Mouse (Mus musculus) intestine, embryonic 16.5 days (tissue): ENCODE measurements around the gene Ssh2. TPM values are rescaled to one million over a fixed set of nuclear protein-coding genes. Genes with fewer than 3 reads are reported as not detected.

ENCODE experiments used
- ATAC-seq: fragments of 200-750 bp; cut with Nextera tagmentation; 2 replicates; pipeline ENCODE4 v1.8.0; 2017; ENCODE audit warnings: moderate TSS enrichment, moderate library complexity
- H3K27ac ChIP-seq: fragments of 300-500 bp; sonication (generic); 2 replicates; pipeline ENCODE4 v1.5.1; 2014; ENCODE audit warnings: mild to moderate bottlenecking, low read length
- H3K27me3 ChIP-seq: fragments of 300-500 bp; sonication (generic); replicated peaks from 2 replicates; pipeline ENCODE4 v1.6.1; 2014; ENCODE audit warnings: low read length, control low read depth, mixed read lengths; ENCODE audit not compliant: control insufficient read depth, insufficient read depth
- H3K36me3 ChIP-seq: fragments of 300-500 bp; sonication (generic); 2 replicates; pipeline ENCODE4 v1.6.1; 2014; ENCODE audit warnings: low read length, control low read depth; ENCODE audit not compliant: control insufficient read depth, insufficient read depth
- H3K4me1 ChIP-seq: fragments of 300-500 bp; sonication (generic); 2 replicates; pipeline ENCODE4 v1.6.1; 2014; ENCODE audit warnings: low read length, control low read depth, mixed read lengths; ENCODE audit not compliant: control insufficient read depth, insufficient read depth
- H3K4me2 ChIP-seq: fragments of 300-500 bp; sonication (generic); 2 replicates; pipeline ENCODE4 v1.6.1; 2014; ENCODE audit warnings: low read depth, low read length, control low read depth
- H3K4me3 ChIP-seq: fragments of 300-500 bp; sonication (generic); 2 replicates; pipeline ENCODE4 v1.5.1; 2014; ENCODE audit warnings: mild to moderate bottlenecking, low read length
- H3K9ac ChIP-seq: fragments of 300-500 bp; sonication (generic); 2 replicates; pipeline ENCODE4 v1.6.1; 2014; ENCODE audit warnings: low read depth, low read length
- H3K9me3 ChIP-seq: fragments of 300-500 bp; sonication (generic); 2 replicates; pipeline ENCODE4 v1.6.1; 2016; ENCODE audit warnings: low read length, control low read depth; ENCODE audit not compliant: control insufficient read depth
- WGBS: fragments of 180-500 bp; shearing (Covaris S2); extraction: QIAGEN DNeasy Blood & Tissue Kit; methylation state at CpG from one replicate; pipeline ENCODE4 v1.1.7; 2014; 5-methylcytosine and 5-hydroxymethylcytosine counted together
- polyA plus RNA-seq: library from polyadenylated mRNA; unstranded; fragments of >200 nt; fragmentation: Nextera tagmentation; extraction: Ambion mirVana; gene quantifications from 2 replicates; pipeline ENCODE4 v1.2.1, GENCODE M21; 2015

The Ssh2 gene
- polyA plus RNA-seq, 1 experiment from 2014 or later, result 5.0 TPM

GRCm38 (mm10) chr11:77437026-77437425 is 220.9 kb downstream of the Ssh2 start:
- H3K4me2 ChIP-seq, result no peak overlapping the region
- H3K36me3 ChIP-seq, result no peaks in the 10 kb centered on the region
- no peak overlapping the region for H3K4me3 ChIP-seq
- H3K9me3 ChIP-seq, result no peaks in the 10 kb centered on the region
- no peaks in the 10 kb centered on the region for H3K27me3 ChIP-seq
- H3K4me1 ChIP-seq, result no peaks in the 10 kb centered on the region
- no peak for ATAC-seq
- 92% methylated on average over 2 of the region's 2 CpGs for WGBS
- H3K9ac ChIP-seq, result no peak overlapping the region
- H3K27ac ChIP-seq, result no peak overlapping the region

DNA sequence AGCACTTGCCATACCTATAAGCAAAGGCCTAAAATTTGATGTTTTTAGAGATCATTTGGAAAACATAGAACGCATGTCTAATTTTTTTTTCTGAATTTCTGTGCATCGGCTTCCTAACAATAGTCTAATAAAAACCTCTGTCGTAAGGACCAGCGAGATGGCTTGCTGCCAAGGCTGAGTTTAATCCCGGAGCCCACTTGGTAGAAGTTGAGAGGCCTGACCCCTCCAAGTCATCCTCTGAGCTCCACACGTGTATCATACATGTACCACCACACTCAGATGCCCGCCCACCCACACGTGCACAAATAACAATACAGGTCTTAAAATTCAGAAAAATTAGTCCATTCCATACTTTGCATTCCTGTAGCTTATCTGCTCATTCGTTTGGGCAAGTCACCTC is 224.0 kb downstream of the Ssh2 start:
- Histone ChIP-seq H3K27me3 (no peaks in the 10 kb centered on the region), H3K4me2 (no peak overlapping the region), H3K9me3 (no peaks in the 10 kb centered on the region), H3K36me3 (no peaks in the 10 kb centered on the region; the same call in 1 of the 2 replicates), H3K4me1 (no peaks in the 10 kb centered on the region), H3K9ac (no peak overlapping the region), H3K27ac (no peak overlapping the region), H3K4me3 (no peak overlapping the region)
- 81% methylated on average over 9 of the region's 9 CpGs for WGBS
- no peak for ATAC-seq

DNA sequence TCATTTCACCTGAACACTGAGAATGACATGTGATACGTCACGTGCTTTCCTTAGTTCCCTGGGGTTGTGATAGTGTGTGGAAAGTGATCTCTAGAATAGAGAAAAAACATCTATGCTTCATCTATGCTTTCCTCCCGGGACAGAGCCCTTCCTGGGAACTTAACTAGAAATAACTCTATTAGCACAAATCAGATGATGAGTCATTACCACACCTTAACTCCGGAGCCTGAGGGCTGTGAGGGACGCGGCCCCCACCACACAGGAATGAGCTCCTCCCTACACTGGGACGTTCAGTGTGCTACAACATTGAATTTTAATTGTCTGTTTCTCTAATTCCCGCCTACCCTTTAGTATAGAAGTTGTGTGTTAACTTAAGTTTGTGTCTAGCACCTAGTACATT is 224.9 kb downstream of the Ssh2 start:
- H3K27ac ChIP-seq, result no peak overlapping the region
- no peaks in the 10 kb centered on the region for H3K27me3 ChIP-seq
- ATAC-seq, result no peak; the same call in 1 of the 2 replicates
- no peaks in the 10 kb centered on the region; the same call in 1 of the 2 replicates for H3K36me3 ChIP-seq
- WGBS, result 70% methylated on average over 8 of the region's 8 CpGs
- no peaks in the 10 kb centered on the region for H3K4me1 ChIP-seq
- no peak overlapping the region for H3K4me3 ChIP-seq
- H3K9me3 ChIP-seq, result no peaks in the 10 kb centered on the region
- H3K4me2 ChIP-seq, result no peak overlapping the region
- H3K9ac ChIP-seq, result no peak overlapping the region

DNA sequence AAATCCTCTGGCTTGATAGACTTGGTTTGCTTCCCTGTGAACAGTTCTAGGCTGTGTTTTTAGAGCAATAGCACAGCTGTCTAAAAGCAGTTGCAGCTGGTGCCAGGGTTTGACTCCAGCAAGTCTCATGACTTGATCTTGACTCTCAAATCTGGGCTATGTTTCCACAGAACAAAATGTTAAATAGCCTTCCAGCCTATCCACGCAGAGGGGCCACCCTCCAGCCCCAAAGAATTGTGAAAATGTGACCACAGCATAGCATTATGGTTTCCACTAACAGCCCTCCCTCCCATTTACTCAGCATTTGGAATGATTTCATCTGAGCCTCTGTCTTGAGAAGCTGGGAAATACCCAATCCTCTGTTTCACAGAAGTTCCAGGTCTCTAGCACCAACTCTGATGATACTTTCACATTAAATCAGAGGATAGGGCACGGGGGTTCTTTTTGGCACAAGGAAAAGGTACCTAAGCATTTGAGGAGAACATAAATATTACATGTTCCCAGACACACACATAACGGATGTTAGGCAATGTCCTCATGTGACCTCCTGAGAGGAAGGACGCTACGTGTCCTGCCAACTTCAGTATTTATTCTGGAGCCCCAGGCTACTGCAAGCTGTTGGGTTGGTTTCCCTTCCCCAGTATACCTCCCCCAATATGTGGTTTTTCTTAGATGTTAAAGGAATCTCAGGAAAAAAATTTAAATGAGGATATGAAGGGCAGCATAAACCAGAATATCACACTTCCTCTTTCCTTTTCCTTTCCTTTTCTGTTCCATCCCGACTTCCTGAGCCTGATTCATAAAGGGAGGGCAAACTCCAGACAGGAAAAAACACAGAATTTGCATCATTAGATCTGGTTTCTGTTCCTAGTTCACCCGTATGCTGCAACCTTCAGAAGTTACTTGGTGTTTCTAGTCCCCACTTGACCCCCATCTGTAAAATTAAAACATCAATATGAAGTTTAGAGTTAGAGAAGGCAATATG is 226.4 kb downstream of the Ssh2 start:
- 62% methylated on average over 7 of the region's 7 CpGs for WGBS
- Histone ChIP-seq H3K36me3 (no peaks in the 10 kb centered on the region; the same call in 1 of the 2 replicates), H3K27me3 (no peaks in the 10 kb centered on the region), H3K4me1 (no peaks in the 10 kb centered on the region), H3K27ac (0 out of 2 replicates have a peak overlapping the region, but pooled peaks have one; percentile 24), H3K4me2 (no peak overlapping the region), H3K9ac (no peak overlapping the region), H3K9me3 (no peaks in the 10 kb centered on the region), H3K4me3 (no peak overlapping the region)
- no peak for ATAC-seq

DNA sequence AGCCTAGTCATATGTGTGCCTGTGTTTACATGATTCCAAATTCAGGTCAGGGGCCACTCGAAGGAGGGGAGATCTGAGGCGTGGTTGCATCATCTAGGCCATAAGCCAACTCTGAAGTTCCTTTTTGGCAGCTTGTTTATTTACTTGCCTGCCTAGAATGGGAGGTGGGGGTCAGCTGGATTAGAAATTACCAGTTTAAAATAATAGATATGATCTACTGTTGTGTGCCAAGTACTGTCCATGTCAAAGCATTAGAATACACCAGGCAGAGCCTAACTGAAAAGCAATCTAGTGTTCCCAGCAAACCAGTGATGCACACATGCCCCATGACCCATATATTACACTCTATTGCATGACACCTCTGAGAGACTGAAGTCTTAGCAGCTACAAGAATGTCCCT is 228.9 kb downstream of the Ssh2 start:
- ATAC-seq, result no peak
- Histone ChIP-seq H3K4me3 (no peak overlapping the region), H3K4me1 (no peaks in the 10 kb centered on the region), H3K4me2 (no peak overlapping the region), H3K36me3 (no peaks in the 10 kb centered on the region; the same call in 1 of the 2 replicates), H3K9ac (no peak overlapping the region), H3K9me3 (no peaks in the 10 kb centered on the region), H3K27ac (no peak overlapping the region), H3K27me3 (no peaks in the 10 kb centered on the region)
- 51% methylated on average over 2 of the region's 2 CpGs for WGBS

GRCm38 (mm10) chr11:77446628-77447041 is 230.5 kb downstream of the Ssh2 start:
- no peaks in the 10 kb centered on the region for H3K9me3 ChIP-seq

DNA sequence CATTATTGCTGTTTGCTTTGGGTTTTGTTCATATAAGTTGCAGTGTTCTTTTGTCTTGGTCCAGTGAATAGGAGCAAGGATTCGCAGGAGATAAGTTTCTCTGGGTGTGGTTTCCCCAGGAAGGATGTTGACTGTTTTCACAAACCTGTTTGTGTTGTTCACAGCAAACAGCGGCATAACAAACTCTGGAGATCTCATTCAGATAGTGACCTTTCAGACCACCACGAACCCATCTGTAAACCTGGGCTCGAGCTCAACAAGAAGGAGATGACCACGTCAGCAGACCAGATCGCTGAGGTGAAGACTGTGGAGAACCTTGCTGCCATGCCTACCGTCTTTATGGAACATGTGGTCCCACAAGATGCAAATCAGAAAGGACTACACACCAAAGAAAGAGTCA is 233.1 kb downstream of the Ssh2 start:
- Histone ChIP-seq H3K36me3 (0 out of 2 replicates have a peak, but pooled peaks cover 7% of the 10 kb centered on the region), H3K4me2 (no peak overlapping the region), H3K9me3 (no peaks in the 10 kb centered on the region), H3K4me1 (no peaks in the 10 kb centered on the region), H3K9ac (no peak overlapping the region), H3K4me3 (no peak overlapping the region), H3K27ac (no peak overlapping the region), H3K27me3 (no peaks in the 10 kb centered on the region)
- no peak for ATAC-seq
- 87% methylated on average over 7 of the region's 7 CpGs for WGBS

More at GRCm38 (mm10) chr11:77446628-77447041, 230.5 kb downstream of the Ssh2 start:
- Histone ChIP-seq H3K27ac (no peak overlapping the region), H3K27me3 (no peaks in the 10 kb centered on the region), H3K4me2 (no peak overlapping the region), H3K4me3 (no peak overlapping the region), H3K36me3 (no peaks in the 10 kb centered on the region; the same call in 1 of the 2 replicates), H3K9ac (no peak overlapping the region), H3K4me1 (no peaks in the 10 kb centered on the region)
- ATAC-seq, result peak; percentile 87
- 32% methylated on average over 6 of the region's 6 CpGs for WGBS

DNA sequence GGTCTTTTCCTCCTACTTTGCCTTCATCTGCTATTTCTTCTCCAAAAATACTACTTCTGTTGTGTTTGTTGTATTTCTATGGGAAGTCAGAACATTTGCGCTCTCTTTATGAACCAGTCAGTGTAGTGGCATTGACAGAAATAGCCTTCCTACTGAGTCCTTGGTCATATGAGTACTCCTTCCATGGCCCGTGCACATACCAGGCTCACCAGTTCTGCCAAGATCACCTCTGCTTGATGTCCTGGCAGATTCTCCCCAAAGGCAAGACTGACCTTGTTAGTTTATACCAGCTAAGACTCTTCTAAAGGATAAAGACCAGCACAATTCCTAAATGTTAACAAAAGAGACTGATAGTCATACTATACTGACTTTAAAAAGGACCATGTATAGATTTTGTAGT is 235.6 kb downstream of the Ssh2 start:
- WGBS, result 93% methylated on average over 2 of the region's 2 CpGs
- H3K36me3 ChIP-seq, result 0 out of 2 replicates have a peak, but pooled peaks cover 13% of the 10 kb centered on the region
- ATAC-seq, result no peak
- no peak overlapping the region for H3K4me2 ChIP-seq
- H3K4me3 ChIP-seq, result no peak overlapping the region
- no peaks in the 10 kb centered on the region for H3K9me3 ChIP-seq
- H3K9ac ChIP-seq, result no peak overlapping the region
- H3K27me3 ChIP-seq, result no peaks in the 10 kb centered on the region
- no peaks in the 10 kb centered on the region for H3K4me1 ChIP-seq
- H3K27ac ChIP-seq, result no peak overlapping the region

DNA sequence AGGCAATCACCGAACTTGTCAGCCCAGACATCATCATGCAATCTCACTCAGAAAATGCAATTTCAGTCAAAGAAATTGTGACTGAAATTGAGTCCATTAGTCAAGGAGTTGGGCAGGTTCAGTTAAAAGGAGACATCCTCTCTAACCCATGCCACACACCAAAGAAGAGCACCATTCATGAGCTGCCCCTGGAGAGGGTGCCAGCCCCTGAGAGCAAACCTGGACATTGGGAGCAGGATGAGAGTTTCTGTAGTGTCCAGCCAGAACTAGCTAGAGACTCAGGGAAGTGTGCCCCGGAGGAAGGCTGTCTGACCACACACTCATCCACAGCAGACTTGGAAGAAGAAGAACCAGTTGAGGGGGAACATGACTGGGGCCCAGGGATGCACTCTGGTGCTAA is 237.3 kb downstream of the Ssh2 start:
- H3K36me3 ChIP-seq, result 0 out of 2 replicates have a peak, but pooled peaks cover 13% of the 10 kb centered on the region
- H3K27me3 ChIP-seq, result no peaks in the 10 kb centered on the region
- no peak overlapping the region for H3K27ac ChIP-seq
- 96% methylated on average over 2 of the region's 2 CpGs for WGBS
- no peak overlapping the region for H3K4me3 ChIP-seq
- H3K4me1 ChIP-seq, result no peaks in the 10 kb centered on the region
- no peak overlapping the region for H3K9ac ChIP-seq
- H3K9me3 ChIP-seq, result no peaks in the 10 kb centered on the region
- H3K4me2 ChIP-seq, result no peak overlapping the region
- ATAC-seq, result no peak
